Mouse (Mus musculus): ENCODE results near the gene Birc5.
"Not testable (repeated sequence)": the region's sequence is repeated elsewhere in the genome, so short reads cannot be mapped to it uniquely, and the experiment has no call there.

The Birc5 gene

GRCm38 (mm10) chr11:117848985-117849671, at the start of gene Birc5:
Birc5 (plus strand) TSS chr11:117849251.
- peak; percentile 94 to 99 for DNase-seq

- DNase-seq = no peak
Measured at GRCm38 (mm10) chr11:117800038-117800437, 49.0 kb upstream of the Birc5 start.

DNA sequence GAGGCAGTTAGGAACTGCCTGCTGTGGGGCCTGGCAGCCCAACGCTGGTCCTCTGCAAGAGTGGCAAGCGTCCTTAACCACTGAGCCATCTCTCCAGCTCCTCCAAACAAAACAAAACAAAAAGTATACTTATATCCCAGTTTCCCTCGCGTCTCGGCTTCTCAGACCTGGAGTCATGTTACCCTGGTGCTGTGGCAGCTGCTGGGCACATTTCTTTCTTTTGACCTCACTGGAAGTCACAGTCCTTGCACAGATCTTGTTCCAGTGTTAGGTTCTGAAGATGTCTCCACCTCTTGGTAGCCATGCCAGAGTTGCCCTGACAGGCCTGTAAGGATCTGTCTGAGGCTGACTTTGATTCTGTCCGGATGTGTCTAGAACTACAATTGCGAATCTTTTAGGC, 47.4 kb upstream of the Birc5 start:
- no peak for DNase-seq

DNA sequence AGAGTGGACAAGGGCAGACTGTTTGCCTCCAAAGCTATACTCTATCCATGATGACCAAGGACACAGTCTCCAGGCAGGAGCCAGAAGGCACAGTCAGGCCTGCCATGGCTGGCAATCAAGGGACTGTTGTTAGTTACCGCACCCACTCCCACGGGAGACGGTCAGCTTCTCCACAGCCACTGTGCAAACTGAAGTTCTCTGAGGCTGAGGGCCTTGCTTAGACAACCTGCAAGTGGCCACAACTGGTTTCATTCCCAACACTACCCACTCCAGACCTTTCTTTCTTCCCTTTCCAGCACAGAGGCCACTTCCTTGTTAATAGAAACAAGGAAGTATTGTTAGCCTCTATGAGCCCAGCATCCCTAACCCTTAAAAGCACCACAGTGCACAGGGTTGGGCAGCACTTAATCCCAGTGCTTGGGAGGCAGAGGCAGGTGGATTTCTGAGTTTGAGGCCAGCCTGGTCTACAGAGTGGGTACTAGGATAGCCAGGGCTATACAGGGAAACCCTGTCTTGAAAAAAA, 45.8 kb upstream of the Birc5 start:
- DNase-seq = no peak

GRCm38 (mm10) chr11:117806781-117807180, 42.3 kb upstream of the Birc5 start:
- DNase-seq = no peak

DNA sequence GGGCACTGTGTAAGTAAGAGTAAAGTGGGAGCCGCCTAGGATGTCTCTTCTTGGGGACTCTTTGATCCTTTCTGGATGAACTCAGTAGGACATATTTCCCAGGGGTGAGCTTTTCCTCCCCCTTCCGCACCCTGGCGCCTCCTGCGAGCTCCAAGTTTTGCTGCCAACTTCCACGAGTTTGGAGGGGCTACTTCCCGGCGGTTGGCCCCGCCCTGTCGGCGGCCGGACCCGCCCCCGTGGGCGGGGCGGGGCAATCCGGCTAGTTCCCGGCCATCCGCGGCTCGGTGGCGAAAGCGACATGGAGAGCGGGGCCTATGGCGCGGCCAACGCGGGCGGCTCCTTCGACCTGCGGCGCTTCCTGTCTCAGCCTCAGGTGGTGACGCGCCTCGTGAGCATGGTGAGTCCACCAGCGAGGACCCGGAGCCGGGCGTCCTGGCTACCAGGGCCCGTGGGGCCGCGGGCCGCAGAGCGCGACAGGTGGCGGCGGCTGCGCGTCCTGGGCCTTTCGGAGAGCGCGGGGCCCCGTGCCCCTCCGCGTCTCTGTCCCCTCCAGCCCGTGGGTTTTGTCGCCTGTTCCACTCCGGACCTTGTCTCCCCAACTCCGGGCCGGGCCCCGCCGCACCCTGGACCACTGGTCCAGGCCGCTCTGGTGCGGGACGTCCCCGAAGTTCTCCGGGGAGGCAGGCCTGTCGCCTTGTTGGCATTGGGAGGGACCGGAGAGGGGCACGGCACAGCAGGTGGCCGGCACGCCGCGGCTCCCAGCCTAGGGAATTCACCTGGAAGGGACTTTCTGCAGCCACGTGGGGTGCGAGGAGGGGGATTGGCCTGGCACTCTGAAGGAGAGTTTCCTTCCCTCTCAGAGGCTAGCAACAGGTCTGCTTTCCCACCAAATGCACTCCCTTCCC, 39.4 kb upstream of the Birc5 start, which contains the start of the genes Gm20708 and Syngr2:
TSS of gene Gm20708 (plus strand) at position 262 of the 905 bp plus-strand sequence.
TSS of gene Syngr2 (plus strand) at position 262 of the 905 bp plus-strand sequence.
- DNase-seq = peak in 1 of 2 experiments; percentile 31

- peak; percentile 43 to 49 for DNase-seq
Measured at GRCm38 (mm10) chr11:117810401-117811046, 38.5 kb upstream of the Birc5 start.

GRCm38 (mm10) chr11:117813867-117814266, 35.2 kb upstream of the Birc5 start:
- DNase-seq = no peak

DNA sequence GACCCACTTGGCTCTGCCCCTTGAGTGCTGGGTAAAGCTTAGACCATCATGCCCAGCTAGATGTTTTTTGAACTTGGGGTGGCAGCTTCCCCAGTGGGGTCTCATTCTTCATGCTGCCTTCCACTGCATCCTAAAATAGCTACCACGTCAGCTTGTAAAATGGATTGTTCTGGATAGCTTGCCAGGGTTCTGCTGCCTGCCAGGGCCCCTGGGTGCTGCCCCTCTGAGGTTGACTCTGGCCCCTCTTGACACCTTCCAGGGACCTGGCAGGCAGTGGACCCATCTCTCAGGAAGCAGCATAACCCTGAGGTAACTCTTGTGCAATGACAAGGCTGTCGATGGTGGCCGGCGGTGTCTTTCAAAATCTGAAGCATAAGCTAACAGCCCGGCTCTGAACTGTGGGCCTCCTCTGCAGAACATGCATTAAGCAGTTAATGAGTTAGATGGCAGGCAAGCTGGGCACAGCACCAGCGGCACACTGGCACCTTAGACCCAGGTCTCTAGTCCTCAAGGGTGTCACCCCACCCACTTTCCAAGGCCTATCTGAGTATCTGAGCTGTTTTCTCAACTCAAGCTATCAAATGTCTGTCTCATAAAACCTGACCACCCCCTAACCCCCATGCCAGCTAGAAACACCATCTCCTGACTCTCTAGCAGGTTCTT, 34.2 kb upstream of the Birc5 start:
- DNase-seq = no peak

- not testable (repeated sequence) for DNase-seq
Measured at GRCm38 (mm10) chr11:117815850-117816249, 33.2 kb upstream of the Birc5 start.

DNA sequence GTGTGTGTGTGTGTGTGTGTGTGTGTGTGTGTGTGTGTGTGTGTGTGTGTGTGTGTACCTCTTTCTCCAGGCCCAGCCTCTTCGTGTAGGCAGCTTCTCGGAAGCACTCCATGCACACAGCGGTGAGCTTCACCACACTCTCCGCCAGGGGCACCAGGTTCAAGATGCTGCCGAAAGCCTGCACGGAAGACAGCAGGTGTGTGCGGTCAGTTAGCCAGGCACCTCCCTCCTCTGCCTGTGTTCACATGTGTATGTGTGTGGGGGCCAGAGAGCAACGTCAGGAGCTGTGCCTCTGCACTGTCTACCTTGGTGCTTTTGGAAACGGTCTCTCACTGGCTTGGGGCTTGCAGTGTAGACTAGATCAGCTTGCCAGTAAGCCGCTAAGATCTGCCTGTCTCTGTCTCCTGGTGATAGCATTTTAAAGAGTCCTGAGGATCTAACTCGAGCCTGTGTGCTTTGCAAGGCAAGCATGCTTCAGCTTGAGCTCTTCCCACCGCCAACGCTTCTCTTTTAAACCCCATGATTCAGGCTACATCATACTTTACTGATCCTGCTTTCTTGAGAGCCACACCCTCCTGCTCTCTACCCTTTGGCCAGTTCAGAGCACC, 32.6 kb upstream of the Birc5 start:
- no peak for DNase-seq

GRCm38 (mm10) chr11:117819095-117819494, 30.0 kb upstream of the Birc5 start:
- DNase-seq = no peak

- DNase-seq = no peak
Measured at GRCm38 (mm10) chr11:117820173-117820572, 28.9 kb upstream of the Birc5 start.

DNA sequence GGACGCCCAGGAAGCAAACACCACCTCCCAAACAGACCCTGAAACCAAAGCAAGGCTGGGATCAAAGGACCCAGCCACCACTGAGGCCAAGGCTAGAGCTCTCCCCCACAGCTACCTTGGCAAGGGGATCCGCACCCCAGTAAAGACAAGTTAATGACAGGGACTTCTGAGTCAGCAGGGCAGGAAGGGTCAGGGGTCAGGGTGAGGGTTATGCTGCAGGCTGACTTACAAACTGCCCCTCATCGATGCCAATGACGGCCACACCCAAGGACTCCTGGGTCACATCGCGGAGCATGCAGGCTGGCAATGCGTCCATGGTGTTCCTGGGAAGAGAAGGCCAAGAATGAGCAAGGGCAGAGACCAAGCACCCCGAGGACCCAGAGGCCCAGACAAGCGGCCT, 27.2 kb upstream of the Birc5 start:
- no peak for DNase-seq

DNA sequence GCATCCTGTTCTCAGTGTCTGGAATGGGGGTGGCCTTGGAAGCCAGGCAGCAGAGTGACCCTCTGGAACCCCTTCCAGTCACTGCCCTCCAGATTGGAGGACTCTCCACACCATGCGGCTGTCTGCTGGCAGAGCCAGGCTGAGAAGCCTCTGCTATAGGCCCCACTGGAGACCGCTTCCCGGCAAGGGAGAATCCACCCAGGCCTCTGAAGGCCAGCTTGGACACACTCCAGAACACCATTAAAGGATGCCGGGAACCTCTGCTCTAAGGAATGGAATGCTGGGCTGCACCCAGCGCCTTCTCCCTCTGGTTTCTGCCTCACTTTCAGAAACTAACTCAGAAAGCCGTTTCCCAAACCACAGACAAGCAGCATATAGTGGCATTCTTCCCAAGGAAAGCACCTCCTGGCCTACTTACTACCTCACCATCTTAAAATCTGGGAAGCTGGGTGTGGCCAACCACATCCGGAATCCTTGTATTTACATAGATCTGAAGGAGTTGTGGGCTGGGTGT, 26.3 kb upstream of the Birc5 start:
- DNase-seq = no peak

DNA sequence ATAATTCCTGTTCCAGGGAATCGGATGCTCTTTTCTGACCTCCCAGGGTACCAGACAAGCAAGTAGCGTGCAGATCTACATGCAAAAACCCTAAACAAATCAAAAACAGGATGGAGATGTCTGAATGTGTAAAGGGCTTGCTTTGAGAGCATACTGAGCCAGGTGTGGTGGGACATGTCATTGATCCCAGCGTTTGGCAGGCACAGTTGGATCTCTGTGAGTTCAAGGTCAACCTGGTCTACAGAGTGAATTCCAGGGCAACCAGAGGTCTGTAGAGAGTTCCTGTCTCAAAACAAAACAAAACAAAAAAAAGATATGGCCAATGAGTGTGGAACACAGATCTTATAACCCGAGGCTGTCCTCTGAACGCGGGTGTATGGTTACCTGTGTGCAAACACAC, 25.6 kb upstream of the Birc5 start:
- DNase-seq = no peak

- peak; percentile 66 to 82 for DNase-seq
Measured at GRCm38 (mm10) chr11:117824060-117824969, 24.7 kb upstream of the Birc5 start.

DNA sequence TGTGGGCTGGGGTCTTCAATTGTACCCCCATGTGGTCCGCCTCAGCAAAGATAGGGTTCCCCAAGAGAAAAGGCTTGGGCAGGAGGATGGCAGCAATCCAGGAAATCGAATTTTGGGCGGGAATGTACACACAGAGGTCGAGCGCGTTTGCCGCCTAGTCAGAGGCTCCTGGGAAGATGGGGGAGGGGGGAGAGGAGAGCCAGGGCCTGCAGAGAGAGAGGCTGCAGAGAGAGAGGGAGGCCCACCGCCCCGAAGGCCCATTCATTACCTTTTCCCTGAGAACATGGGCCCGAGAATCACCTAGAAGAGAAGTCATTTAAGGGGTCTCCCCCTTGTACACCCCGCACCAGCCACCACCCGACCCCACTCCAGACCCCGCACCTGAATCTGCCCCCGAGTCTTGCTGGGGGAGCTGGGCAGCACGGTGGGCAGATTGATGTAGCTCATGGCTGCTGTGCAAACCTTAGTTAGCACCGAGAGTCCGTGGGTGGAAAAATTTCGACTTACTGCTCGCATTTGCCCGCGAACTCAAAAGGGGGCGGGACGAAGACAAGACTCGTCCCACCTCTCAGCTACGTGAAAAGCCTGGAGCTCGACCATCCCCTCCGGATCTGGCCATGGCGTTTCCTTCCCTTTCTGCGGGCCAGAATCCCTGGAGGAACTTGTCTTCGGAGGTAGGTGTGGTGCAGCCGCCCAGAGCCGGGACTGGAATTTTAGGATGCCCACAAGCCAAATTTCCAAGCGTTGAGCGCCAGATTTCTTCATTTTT, 23.5 kb upstream of the Birc5 start, which contains the start of the genes Afmid and Tk1:
TSS of gene Afmid (plus strand) at position 592 of the 769 bp plus-strand sequence.
TSS of gene Tk1 (minus strand) at position 760 of the 769 bp plus-strand sequence.
- no peak for DNase-seq

GRCm38 (mm10) chr11:117826164-117826563, 22.9 kb upstream of the Birc5 start:
- DNase-seq = no peak

DNA sequence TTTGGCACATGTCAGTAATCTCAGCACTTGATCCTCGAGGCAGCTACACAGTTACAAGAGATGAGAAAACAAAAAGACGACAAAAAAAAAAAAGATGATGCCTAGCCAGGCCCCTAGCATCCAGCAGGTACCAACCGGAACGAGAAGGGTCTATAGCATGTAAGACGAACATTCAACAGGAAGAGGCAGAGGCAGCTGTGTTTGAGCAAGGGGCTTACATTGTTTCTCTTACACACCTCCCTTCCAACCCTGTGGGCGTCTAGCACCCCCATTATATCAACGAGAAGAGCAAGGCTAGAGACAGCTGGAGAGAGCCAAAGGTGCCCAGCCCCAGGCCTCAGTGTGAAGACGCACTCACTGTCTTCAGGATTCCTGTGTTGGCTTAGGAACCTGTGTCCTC, 22.1 kb upstream of the Birc5 start:
- no peak for DNase-seq
